Mouse (Mus musculus): ENCODE data around the gene Ccdc12. TPM values are rescaled to one million over a fixed set of nuclear protein-coding genes. Genes with fewer than 3 reads are reported as not detected.

Gene Ccdc12
- polyA plus RNA-seq, 1 experiment from 2014 or later, result 200 TPM

DNA sequence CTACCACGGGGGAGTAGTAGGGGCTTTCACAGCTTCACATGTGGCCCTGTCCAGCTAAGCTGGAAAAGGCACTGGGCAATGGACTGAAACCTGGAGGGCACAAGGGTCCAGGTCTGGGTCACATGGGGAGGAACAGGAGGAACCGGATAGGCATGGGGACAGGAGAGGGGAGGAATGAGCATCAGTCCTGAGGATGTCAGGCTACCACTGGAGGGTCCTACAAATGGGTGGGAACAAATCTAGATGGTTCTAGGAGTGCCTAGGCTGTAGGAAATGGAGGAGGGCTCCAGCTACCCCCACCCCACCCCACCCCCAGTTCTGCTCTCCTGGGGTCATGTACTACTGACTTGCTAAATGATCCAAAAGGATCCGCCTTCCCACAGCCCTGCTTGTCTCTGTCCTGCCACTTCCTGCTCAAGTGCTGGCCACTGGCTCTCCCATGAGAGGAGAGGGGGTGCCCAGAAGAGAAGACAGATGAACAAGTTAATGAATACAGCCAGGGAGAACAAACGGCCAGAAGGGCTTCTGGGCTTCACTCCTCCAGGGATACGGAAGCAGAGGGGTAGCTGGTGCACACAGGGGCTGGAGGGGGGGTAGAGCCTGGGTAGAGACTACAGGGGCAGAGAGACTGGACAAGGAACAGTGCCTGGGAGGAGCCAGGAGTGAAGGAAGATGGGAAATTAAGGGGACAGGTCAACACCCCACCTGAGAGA lies 13.3 kb upstream of the Ccdc12 start:
- H3K27ac ChIP-seq (ENCODE audit: low read length), result no peak overlapping the region
- H3K36me3 ChIP-seq (ENCODE audit: insufficient read depth, low read length), result 0 out of 2 replicates have a peak, but pooled peaks cover 6% of the 10 kb centered on the region
- no peaks in the 10 kb centered on the region for H3K27me3 ChIP-seq (replicated peaks; ENCODE audit: insufficient read depth, low read length)
- WGBS, result 43% methylated on average over 5 of the region's 5 CpGs
- H3K4me1 ChIP-seq (ENCODE audit: insufficient read depth, low read depth, low read length), result no peaks in the 10 kb centered on the region
- no peak overlapping the region for H3K4me2 ChIP-seq (replicated peaks; ENCODE audit: low read depth, low read length)
- H3K9ac ChIP-seq (replicated peaks; ENCODE audit: low read depth), result no peak overlapping the region
- TF ChIP-seq EP300 (IDR thresholded peaks at IDR 0.05) (no peak), CTCF (IDR thresholded peaks at IDR 0.05) (no peak)
- H3K9me3 ChIP-seq (ENCODE audit: low read length), result no peaks in the 10 kb centered on the region
- ATAC-seq (no peak; the same call in 1 of the 2 replicates), DNase-seq (ENCODE audit: low spot score) (no peak)
- H3K4me3 ChIP-seq (ENCODE audit: low read depth, low read length), result no peak overlapping the region

DNA sequence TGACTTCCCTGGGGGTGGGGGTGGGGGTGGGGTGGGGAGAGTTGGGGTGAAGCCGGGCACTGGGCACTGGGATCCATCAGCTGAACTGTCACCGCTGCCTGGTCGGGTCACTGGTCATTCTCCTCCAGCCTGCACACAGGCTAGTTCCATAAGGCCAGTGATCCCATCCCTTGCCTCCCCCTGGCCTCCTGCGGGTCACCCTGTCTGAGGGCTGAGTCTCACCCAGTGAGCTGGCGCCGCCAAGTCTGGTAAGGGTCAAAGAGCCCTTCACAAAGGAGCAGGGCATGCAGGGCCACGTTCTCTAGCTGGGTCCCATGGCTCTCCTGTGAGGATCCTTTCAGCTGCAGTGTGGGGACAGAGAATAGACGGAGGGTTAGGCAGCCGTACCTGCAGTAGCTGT lies 12.5 kb upstream of the Ccdc12 start:
- no peak for TF ChIP-seq EP300 (IDR thresholded peaks at IDR 0.05)
- no peak for TF ChIP-seq CTCF (IDR thresholded peaks at IDR 0.05)
- Histone ChIP-seq H3K27ac (ENCODE audit: low read length) (no peak overlapping the region), H3K4me2 (replicated peaks; ENCODE audit: low read depth, low read length) (no peak overlapping the region), H3K9me3 (ENCODE audit: low read length) (no peaks in the 10 kb centered on the region), H3K27me3 (replicated peaks; ENCODE audit: insufficient read depth, low read length) (no peaks in the 10 kb centered on the region), H3K9ac (replicated peaks; ENCODE audit: low read depth) (no peak overlapping the region), H3K4me3 (ENCODE audit: low read depth, low read length) (no peak overlapping the region), H3K4me1 (ENCODE audit: insufficient read depth, low read depth, low read length) (no peaks in the 10 kb centered on the region), H3K36me3 (ENCODE audit: insufficient read depth, low read length) (no peaks in the 10 kb centered on the region)
- 56% methylated on average over 8 of the region's 9 CpGs for WGBS
- DNase-seq (ENCODE audit: low spot score) (no peak), ATAC-seq (no peak)

GRCm38 (mm10) chr9:110644295-110644694 lies 12.0 kb upstream of the Ccdc12 start:
- no peaks in the 10 kb centered on the region for H3K36me3 ChIP-seq (ENCODE audit: insufficient read depth, low read length)
- no peaks in the 10 kb centered on the region for H3K9me3 ChIP-seq (ENCODE audit: low read length)
- H3K27ac ChIP-seq (ENCODE audit: low read length), result no peak overlapping the region
- no peak overlapping the region for H3K4me3 ChIP-seq (ENCODE audit: low read depth, low read length)
- DNase-seq (ENCODE audit: low spot score), result no peak
- no peak for ATAC-seq
- H3K27me3 ChIP-seq (replicated peaks; ENCODE audit: insufficient read depth, low read length), result no peaks in the 10 kb centered on the region
- no peaks in the 10 kb centered on the region for H3K4me1 ChIP-seq (ENCODE audit: insufficient read depth, low read depth, low read length)
- no peak overlapping the region for H3K9ac ChIP-seq (replicated peaks; ENCODE audit: low read depth)
- H3K4me2 ChIP-seq (replicated peaks; ENCODE audit: low read depth, low read length), result no peak overlapping the region
- TF ChIP-seq CTCF (IDR thresholded peaks at IDR 0.05) (no peak), EP300 (IDR thresholded peaks at IDR 0.05) (no peak)
- 77% methylated on average over 10 of the region's 10 CpGs for WGBS

DNA sequence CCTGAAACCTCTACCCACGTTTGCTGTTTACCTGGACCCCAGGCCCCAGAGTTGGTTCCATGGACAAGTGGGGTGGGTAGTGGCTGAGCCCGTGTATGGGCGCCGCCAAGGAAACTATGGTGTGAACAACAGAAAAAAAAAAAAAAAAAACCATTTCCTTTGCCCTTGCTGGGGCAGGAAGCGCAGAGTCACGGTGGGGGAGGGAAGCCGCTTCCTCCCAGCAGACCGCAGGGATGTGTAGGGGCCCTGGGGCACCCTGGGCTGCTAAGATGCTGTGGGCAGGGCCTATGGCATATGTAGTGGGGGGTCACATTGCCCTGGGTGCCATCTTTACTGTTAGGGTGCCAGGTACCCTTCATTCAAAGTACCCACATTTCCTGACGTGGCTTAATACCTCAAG lies 11.1 kb upstream of the Ccdc12 start:
- no peak overlapping the region for H3K4me2 ChIP-seq (replicated peaks; ENCODE audit: low read depth, low read length)

DNA sequence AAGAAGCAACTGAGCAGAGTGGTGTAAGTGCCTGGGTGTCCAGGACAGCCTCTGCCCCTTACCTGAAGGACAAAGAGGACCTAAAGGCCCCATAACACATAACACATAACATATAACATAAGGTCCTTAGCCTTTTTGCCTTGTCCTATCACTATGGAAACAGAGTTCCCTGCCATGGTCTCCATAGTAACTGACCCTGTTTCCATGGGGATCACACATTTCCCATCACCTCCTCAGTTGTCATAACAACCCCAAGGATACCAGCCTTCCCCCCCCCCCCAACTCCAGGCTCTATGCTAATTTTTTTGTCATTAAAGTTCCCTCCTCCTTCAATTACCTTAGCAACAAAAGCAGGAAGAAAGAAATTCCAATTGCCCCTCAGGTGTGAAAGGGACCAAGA lies 6.5 kb upstream of the Ccdc12 start:
- Histone ChIP-seq H3K4me2 (replicated peaks; ENCODE audit: low read depth, low read length) (no peak overlapping the region), H3K4me3 (ENCODE audit: low read depth, low read length) (no peak overlapping the region), H3K4me1 (ENCODE audit: insufficient read depth, low read depth, low read length) (peaks cover 5% of the 10 kb centered on the region; the same call in 1 of the 2 replicates), H3K9ac (replicated peaks; ENCODE audit: low read depth) (no peak overlapping the region), H3K9me3 (ENCODE audit: low read length) (no peaks in the 10 kb centered on the region), H3K27me3 (replicated peaks; ENCODE audit: insufficient read depth, low read length) (no peaks in the 10 kb centered on the region), H3K36me3 (ENCODE audit: insufficient read depth, low read length) (no peaks in the 10 kb centered on the region), H3K27ac (ENCODE audit: low read length) (no peak overlapping the region)
- ATAC-seq (no peak), DNase-seq (ENCODE audit: low spot score) (no peak)
- TF ChIP-seq EP300 (IDR thresholded peaks at IDR 0.05) (no peak), CTCF (IDR thresholded peaks at IDR 0.05) (no peak)

More for the DNA sequence above, 11.1 kb upstream of the Ccdc12 start:
- no peak overlapping the region for H3K27ac ChIP-seq (ENCODE audit: low read length)
- TF ChIP-seq EP300 (IDR thresholded peaks at IDR 0.05) (no peak), CTCF (IDR thresholded peaks at IDR 0.05) (no peak)
- no peaks in the 10 kb centered on the region for H3K27me3 ChIP-seq (replicated peaks; ENCODE audit: insufficient read depth, low read length)
- no peaks in the 10 kb centered on the region for H3K36me3 ChIP-seq (ENCODE audit: insufficient read depth, low read length)
- WGBS, result 59% methylated on average over 9 of the region's 9 CpGs
- no peaks in the 10 kb centered on the region for H3K9me3 ChIP-seq (ENCODE audit: low read length)
- no peak overlapping the region for H3K4me3 ChIP-seq (ENCODE audit: low read depth, low read length)
- DNase-seq (ENCODE audit: low spot score) (no peak), ATAC-seq (peak; percentile 44; the same call in 1 of the 2 replicates)
- H3K4me1 ChIP-seq (ENCODE audit: insufficient read depth, low read depth, low read length), result no peaks in the 10 kb centered on the region
- H3K9ac ChIP-seq (replicated peaks; ENCODE audit: low read depth), result no peak overlapping the region

GRCm38 (mm10) chr9:110651931-110652722 lies 4.2 kb upstream of the Ccdc12 start:
- Histone ChIP-seq H3K4me2 (replicated peaks; ENCODE audit: low read depth, low read length) (peak overlapping the region; percentile 95), H3K36me3 (ENCODE audit: insufficient read depth, low read length) (no peaks in the 10 kb centered on the region), H3K4me1 (ENCODE audit: insufficient read depth, low read depth, low read length) (peaks cover 11% of the 10 kb centered on the region; the same call in 1 of the 2 replicates), H3K27ac (ENCODE audit: low read length) (peak overlapping the region; percentile 91), H3K27me3 (replicated peaks; ENCODE audit: insufficient read depth, low read length) (no peaks in the 10 kb centered on the region), H3K9me3 (ENCODE audit: low read length) (no peaks in the 10 kb centered on the region), H3K4me3 (ENCODE audit: low read depth, low read length) (peak overlapping the region; percentile 72; the same call in 1 of the 2 replicates), H3K9ac (replicated peaks; ENCODE audit: low read depth) (peak overlapping the region; percentile 13)
- ATAC-seq (no peak), DNase-seq (ENCODE audit: low spot score) (peak; percentile 79)
- TF ChIP-seq CTCF (IDR thresholded peaks at IDR 0.05) (peak; percentile 61), EP300 (IDR thresholded peaks at IDR 0.05) (peak; percentile 58)
- WGBS, result 17% methylated on average over 13 of the region's 13 CpGs

Measured in lung, postnatal 0 days (tissue).